Comparison of ENCODE assay signal across 31 mouse cellular contexts in genomic region chr14:56162109-56162508, GRCm38 (mm10). TPM values are rescaled to one million over a fixed set of nuclear protein-coding genes. Genes with fewer than 3 reads are reported as not detected.
DNase-seq lines count a peak whose midpoint lies in the region; ATAC-seq and TF ChIP-seq lines count a peak whose summit lies in the region.
"Had no signal": no experiment of that assay in that cellular context is flagged by ENCODE, and none has a peak within 500 bp of the region (broad histone marks: within the 10 kb centered on the region; RNA-seq: fewer than 3 reads in every experiment).

No protein-coding gene starts in this region.

- H3K9ac ChIP-seq in hindbrain, postnatal 0 days (replicated peaks; ENCODE audit: low read length): no peak overlapping the region
- no peak overlapping the region for H3K9ac ChIP-seq in hindbrain, embryonic 16.5 days (ENCODE audit: low read depth, low read length)
- no peak overlapping the region for H3K9ac ChIP-seq in midbrain, postnatal 0 days (replicated peaks; ENCODE audit: low read length, poor library complexity, severe bottlenecking)
- H3K9ac ChIP-seq: embryonic facial prominence, embryonic 13.5 days; forebrain, embryonic 12.5 days; heart, embryonic 13.5 days; hindbrain, embryonic 15.5 days had no signal

- H3K9me3 ChIP-seq in hindbrain, postnatal 0 days (ENCODE audit: low read length): no peaks in the 10 kb centered on the region
- no peaks in the 10 kb centered on the region for H3K9me3 ChIP-seq in hindbrain, embryonic 16.5 days (ENCODE audit: control insufficient read depth, low read length)
- no peaks in the 10 kb centered on the region for H3K9me3 ChIP-seq in midbrain, postnatal 0 days (ENCODE audit: low read length)
- H3K9me3 ChIP-seq: embryonic facial prominence, embryonic 13.5 days; forebrain, embryonic 12.5 days; heart, embryonic 13.5 days; hindbrain, embryonic 15.5 days had no signal

- ATAC-seq in hindbrain, postnatal 0 days: no peak
- no peak for ATAC-seq in hindbrain, embryonic 16.5 days
- ATAC-seq in midbrain, postnatal 0 days (ENCODE audit: low FRiP score): no peak
- ATAC-seq: activated CD4-positive, CD25-positive, alpha-beta regulatory T cell, adult 4 months; forebrain, embryonic 16.5 days; Patski had no signal

- H3K27ac ChIP-seq in hindbrain, postnatal 0 days: no peak overlapping the region
- H3K27ac ChIP-seq in hindbrain, embryonic 16.5 days (ENCODE audit: low read depth, low read length): no peak overlapping the region
- peak overlapping the region; percentile 16; the same call in 1 of the 2 replicates for H3K27ac ChIP-seq in cerebellum, adult 2 months (ENCODE audit: insufficient read depth, low read length)
- no peak overlapping the region for H3K27ac ChIP-seq in midbrain, postnatal 0 days (ENCODE audit: low read depth, low read length)
- H3K27ac ChIP-seq: embryonic facial prominence, embryonic 13.5 days; forebrain, embryonic 12.5 days; heart, adult 2 months; heart, embryonic 13.5 days; hindbrain, embryonic 15.5 days had no signal

- peak; percentile 6 for DNase-seq in hindbrain, postnatal 0 days (ENCODE audit: low spot score)
- peak; percentile 20 to 67 for DNase-seq in cerebellum, adult 2 months
- DNase-seq in cerebellum, postnatal 10 days: peak; percentile 24 to 28
- DNase-seq in layer of hippocampus, postnatal 14 days (ENCODE audit: low spot score in 2 of 2): no peak
- no peak for DNase-seq in thymus, postnatal 4 days
- no peak for DNase-seq in adipocyte (ENCODE audit: low spot score)
- no peak for DNase-seq in midbrain, postnatal 0 days (ENCODE audit: low spot score)
- DNase-seq: adrenal gland, adult 2 months; adrenal gland, postnatal 25 days; gastrocnemius, postnatal 14 days; heart, adult 2 months; heart, postnatal 36 days; kidney, adult 11 months; kidney, adult 9 months had no signal

- no peaks in the 10 kb centered on the region for H3K27me3 ChIP-seq in hindbrain, postnatal 0 days (ENCODE audit: insufficient read depth, low read length)
- no peaks in the 10 kb centered on the region for H3K27me3 ChIP-seq in hindbrain, embryonic 16.5 days (replicated peaks; ENCODE audit: control insufficient read depth, insufficient read depth, low read length)
- H3K27me3 ChIP-seq in cerebellum, adult 2 months (ENCODE audit: control insufficient read depth, insufficient read depth, low read length): no peaks in the 10 kb centered on the region
- H3K27me3 ChIP-seq in midbrain, postnatal 0 days (ENCODE audit: insufficient read depth, low read length): no peaks in the 10 kb centered on the region
- H3K27me3 ChIP-seq: embryonic facial prominence, embryonic 13.5 days; forebrain, embryonic 12.5 days; heart, embryonic 13.5 days; hindbrain, embryonic 15.5 days had no signal

- no peak for TF ChIP-seq CTCF in hindbrain, postnatal 0 days (IDR thresholded peaks at IDR 0.05; ENCODE audit: low read depth)
- TF ChIP-seq CTCF in cerebellum, adult 2 months (IDR thresholded peaks at IDR 0.05; ENCODE audit: borderline replicate concordance, insufficient read depth, low read depth, low read length): no peak
- no peak for TF ChIP-seq CTCF in midbrain, postnatal 0 days (IDR thresholded peaks at IDR 0.05)

- no peaks in the 10 kb centered on the region for H3K4me1 ChIP-seq in hindbrain, postnatal 0 days (ENCODE audit: insufficient read depth, low read length)
- H3K4me1 ChIP-seq in hindbrain, embryonic 16.5 days (ENCODE audit: control insufficient read depth, insufficient read depth, low read depth, low read length): no peaks in the 10 kb centered on the region
- H3K4me1 ChIP-seq in cerebellum, adult 2 months (ENCODE audit: control insufficient read depth, insufficient read depth, low read length): peaks cover 6% of the 10 kb centered on the region; the same call in 1 of the 2 replicates
- H3K4me1 ChIP-seq in midbrain, postnatal 0 days (ENCODE audit: insufficient read depth, low read length): no peaks in the 10 kb centered on the region
- H3K4me1 ChIP-seq: embryonic facial prominence, embryonic 13.5 days; forebrain, embryonic 12.5 days; heart, embryonic 13.5 days; hindbrain, embryonic 15.5 days had no signal

- WGBS in hindbrain, postnatal 0 days: 86% methylated on average over 2 of the region's 2 CpGs
- 90% methylated on average over 2 of the region's 2 CpGs for WGBS in hindbrain, embryonic 16.5 days
- 19% methylated on average over 2 of the region's 2 CpGs for WGBS in cerebellum, adult 2 months
- 96% methylated on average over 2 of the region's 2 CpGs for WGBS in midbrain, postnatal 0 days

- no peak for TF ChIP-seq POLR2A in cerebellum, adult 2 months (IDR thresholded peaks at IDR 0.05; ENCODE audit: borderline replicate concordance, insufficient read depth, low read length)

- H3K4me3 ChIP-seq in hindbrain, postnatal 0 days (ENCODE audit: low read length): no peak overlapping the region
- H3K4me3 ChIP-seq in hindbrain, embryonic 16.5 days (ENCODE audit: low read length): no peak overlapping the region
- H3K4me3 ChIP-seq in cerebellum, adult 2 months (replicated peaks; ENCODE audit: insufficient read depth, low read depth, low read length): no peak overlapping the region
- no peak overlapping the region for H3K4me3 ChIP-seq in midbrain, postnatal 0 days (ENCODE audit: low read depth, low read length)
- H3K4me3 ChIP-seq: embryonic facial prominence, embryonic 13.5 days; forebrain, embryonic 12.5 days; heart, adult 2 months; heart, embryonic 13.5 days; hindbrain, embryonic 15.5 days had no signal

- no peak overlapping the region for H3K4me2 ChIP-seq in hindbrain, postnatal 0 days (ENCODE audit: low read depth, low read length)
- no peak overlapping the region for H3K4me2 ChIP-seq in hindbrain, embryonic 16.5 days (ENCODE audit: low read length)
- no peak overlapping the region for H3K4me2 ChIP-seq in midbrain, postnatal 0 days (ENCODE audit: low read depth, low read length, poor library complexity, severe bottlenecking)
- H3K4me2 ChIP-seq: embryonic facial prominence, embryonic 13.5 days; forebrain, embryonic 12.5 days; heart, embryonic 13.5 days; hindbrain, embryonic 15.5 days had no signal

- H3K36me3 ChIP-seq in hindbrain, postnatal 0 days (ENCODE audit: insufficient read depth, low read length): no peaks in the 10 kb centered on the region
- H3K36me3 ChIP-seq in hindbrain, embryonic 16.5 days (ENCODE audit: control insufficient read depth, insufficient read depth, low read length): no peaks in the 10 kb centered on the region
- H3K36me3 ChIP-seq in midbrain, postnatal 0 days (ENCODE audit: insufficient read depth, low read length): no peaks in the 10 kb centered on the region
- H3K36me3 ChIP-seq: embryonic facial prominence, embryonic 13.5 days; forebrain, embryonic 12.5 days; heart, embryonic 13.5 days; hindbrain, embryonic 15.5 days had no signal

RNA-seq across cellular contexts. Expression of gene Gzmg, which starts 2.7 kb away (rescaled TPM):
- total RNA-seq in hindbrain, postnatal 0 days (2014; rRNA removed): not detected in 2 replicates
- not detected in 2 replicates for polyA plus RNA-seq in hindbrain, postnatal 0 days (2015; fragmentation: Nextera tagmentation; extraction: Ambion mirVana)
- not detected in 2 replicates for polyA plus RNA-seq in hindbrain, embryonic 16.5 days (2015; fragmentation: Nextera tagmentation; extraction: Ambion mirVana)
- polyA plus RNA-seq in cerebellum, adult 2 months (2012; rRNA removed): not detected in 2 replicates
- total RNA-seq in layer of hippocampus, postnatal 14 days (2021): not detected
- total RNA-seq in midbrain, postnatal 0 days (2014; rRNA removed): not detected in 2 replicates
- not detected in 2 replicates for polyA plus RNA-seq in midbrain, postnatal 0 days (2015; fragmentation: Nextera tagmentation; extraction: Ambion mirVana)
- total RNA-seq: adrenal gland, adult 2 months; adrenal gland, postnatal 25 days; gastrocnemius, adult 18-20 months; gastrocnemius, postnatal 14 days; heart, adult 2 months; heart, postnatal 36 days; MEL had no signal
- polyA plus RNA-seq: activated CD4-positive, CD25-positive, alpha-beta regulatory T cell, adult 4 months; adrenal gland, adult 2 months; C2C12; cortical plate, adult 2 months; embryonic facial prominence, embryonic 13.5 days; forebrain, embryonic 12.5 days; forebrain, embryonic 16.5 days; gonadal fat pad, adult 2 months; heart, adult 2 months; heart, embryonic 13.5 days; heart, postnatal 0 days; hindbrain, embryonic 11.5 days; hindbrain, embryonic 15.5 days; intestine, embryonic 14.5 days had no signal

RNA-seq across cellular contexts. Expression of gene Gzmn, which starts 12.3 kb away (rescaled TPM):
- total RNA-seq in hindbrain, postnatal 0 days (2014; rRNA removed): not detected in 2 replicates
- polyA plus RNA-seq in hindbrain, postnatal 0 days (2015; fragmentation: Nextera tagmentation; extraction: Ambion mirVana): not detected in 2 replicates
- polyA plus RNA-seq in hindbrain, embryonic 16.5 days (2015; fragmentation: Nextera tagmentation; extraction: Ambion mirVana): not detected in 2 replicates
- polyA plus RNA-seq in cerebellum, adult 2 months (2012; rRNA removed): not detected in 2 replicates
- total RNA-seq in layer of hippocampus, postnatal 14 days (2021): not detected
- not detected in 2 replicates for total RNA-seq in midbrain, postnatal 0 days (2014; rRNA removed)
- not detected in 2 replicates for polyA plus RNA-seq in midbrain, postnatal 0 days (2015; fragmentation: Nextera tagmentation; extraction: Ambion mirVana)
- total RNA-seq: adrenal gland, adult 2 months; adrenal gland, postnatal 25 days; gastrocnemius, adult 18-20 months; gastrocnemius, postnatal 14 days; heart, adult 2 months; heart, postnatal 36 days; MEL had no signal
- polyA plus RNA-seq: activated CD4-positive, CD25-positive, alpha-beta regulatory T cell, adult 4 months; adrenal gland, adult 2 months; C2C12; cortical plate, adult 2 months; embryonic facial prominence, embryonic 13.5 days; forebrain, embryonic 12.5 days; forebrain, embryonic 16.5 days; frontal cortex, adult 2 months; gonadal fat pad, adult 2 months; heart, adult 2 months; heart, embryonic 13.5 days; heart, postnatal 0 days; hindbrain, embryonic 11.5 days; hindbrain, embryonic 15.5 days; intestine, embryonic 14.5 days had no signal

RNA-seq across cellular contexts. Expression of gene Gzmd, which starts 29.7 kb away (rescaled TPM):
- total RNA-seq in hindbrain, postnatal 0 days (2014; rRNA removed): not detected in 2 replicates
- not detected in 2 replicates for polyA plus RNA-seq in hindbrain, postnatal 0 days (2015; fragmentation: Nextera tagmentation; extraction: Ambion mirVana)
- polyA plus RNA-seq in hindbrain, embryonic 16.5 days (2015; fragmentation: Nextera tagmentation; extraction: Ambion mirVana): not detected in 2 replicates
- polyA plus RNA-seq in cerebellum, adult 2 months (2012; rRNA removed): not detected in 2 replicates
- not detected for total RNA-seq in layer of hippocampus, postnatal 14 days (2021)
- total RNA-seq in midbrain, postnatal 0 days (2014; rRNA removed): not detected in 2 replicates
- not detected in 2 replicates for polyA plus RNA-seq in midbrain, postnatal 0 days (2015; fragmentation: Nextera tagmentation; extraction: Ambion mirVana)
- total RNA-seq: adrenal gland, adult 2 months; adrenal gland, postnatal 25 days; gastrocnemius, adult 18-20 months; gastrocnemius, postnatal 14 days; heart, adult 2 months; heart, postnatal 36 days; MEL had no signal
- polyA plus RNA-seq: activated CD4-positive, CD25-positive, alpha-beta regulatory T cell, adult 4 months; adrenal gland, adult 2 months; cortical plate, adult 2 months; embryonic facial prominence, embryonic 13.5 days; forebrain, embryonic 12.5 days; forebrain, embryonic 16.5 days; gonadal fat pad, adult 2 months; heart, adult 2 months; heart, embryonic 13.5 days; heart, postnatal 0 days; hindbrain, embryonic 11.5 days; hindbrain, embryonic 15.5 days; intestine, embryonic 14.5 days had no signal

RNA-seq across cellular contexts. Expression of gene Gzme, which starts 41.7 kb away (rescaled TPM):
- not detected in 2 replicates for total RNA-seq in hindbrain, postnatal 0 days (2014; rRNA removed)
- not detected in 2 replicates for polyA plus RNA-seq in hindbrain, postnatal 0 days (2015; fragmentation: Nextera tagmentation; extraction: Ambion mirVana)
- not detected in 2 replicates for polyA plus RNA-seq in hindbrain, embryonic 16.5 days (2015; fragmentation: Nextera tagmentation; extraction: Ambion mirVana)
- not detected in 2 replicates for polyA plus RNA-seq in cerebellum, adult 2 months (2012; rRNA removed)
- total RNA-seq in layer of hippocampus, postnatal 14 days (2021): not detected
- total RNA-seq in midbrain, postnatal 0 days (2014; rRNA removed): not detected in 2 replicates
- not detected in 2 replicates for polyA plus RNA-seq in midbrain, postnatal 0 days (2015; fragmentation: Nextera tagmentation; extraction: Ambion mirVana)
- total RNA-seq: adrenal gland, adult 2 months; adrenal gland, postnatal 25 days; gastrocnemius, adult 18-20 months; gastrocnemius, postnatal 14 days; heart, adult 2 months; heart, postnatal 36 days; MEL had no signal
- polyA plus RNA-seq: activated CD4-positive, CD25-positive, alpha-beta regulatory T cell, adult 4 months; adrenal gland, adult 2 months; cortical plate, adult 2 months; embryonic facial prominence, embryonic 13.5 days; forebrain, embryonic 12.5 days; forebrain, embryonic 16.5 days; gonadal fat pad, adult 2 months; heart, adult 2 months; heart, embryonic 13.5 days; heart, postnatal 0 days; hindbrain, embryonic 11.5 days; hindbrain, embryonic 15.5 days; intestine, embryonic 14.5 days had no signal

RNA-seq across cellular contexts. Expression of gene Gzmf, which starts 49.1 kb away (rescaled TPM):
- total RNA-seq in hindbrain, postnatal 0 days (2014; rRNA removed): not detected in 2 replicates
- polyA plus RNA-seq in hindbrain, postnatal 0 days (2015; fragmentation: Nextera tagmentation; extraction: Ambion mirVana): not detected in 2 replicates
- polyA plus RNA-seq in hindbrain, embryonic 16.5 days (2015; fragmentation: Nextera tagmentation; extraction: Ambion mirVana): not detected in 2 replicates
- not detected in 2 replicates for polyA plus RNA-seq in cerebellum, adult 2 months (2012; rRNA removed)
- not detected for total RNA-seq in layer of hippocampus, postnatal 14 days (2021)
- total RNA-seq in midbrain, postnatal 0 days (2014; rRNA removed): not detected in 2 replicates
- polyA plus RNA-seq in midbrain, postnatal 0 days (2015; fragmentation: Nextera tagmentation; extraction: Ambion mirVana): not detected in 2 replicates
- total RNA-seq: adrenal gland, adult 2 months; adrenal gland, postnatal 25 days; gastrocnemius, adult 18-20 months; gastrocnemius, postnatal 14 days; heart, adult 2 months; heart, postnatal 36 days; MEL had no signal
- polyA plus RNA-seq: adrenal gland, adult 2 months; C2C12; cortical plate, adult 2 months; embryonic facial prominence, embryonic 13.5 days; forebrain, embryonic 12.5 days; forebrain, embryonic 16.5 days; gonadal fat pad, adult 2 months; heart, adult 2 months; heart, embryonic 13.5 days; heart, postnatal 0 days; hindbrain, embryonic 11.5 days; hindbrain, embryonic 15.5 days; intestine, embryonic 14.5 days had no signal

Comparison
In these comparisons a context has a peak if more than half of its experiments do, and no peak if none do; other contexts are left out.
1. DNase-seq: peak in hindbrain, postnatal 0 days (single experiment), cerebellum, adult 2 months (2 of 2) and cerebellum, postnatal 10 days (2 of 2); none in layer of hippocampus, postnatal 14 days (0 of 2), thymus, postnatal 4 days (single experiment), adipocyte (single experiment) and midbrain, postnatal 0 days (single experiment).